Mouse (Mus musculus): ENCODE data around the gene Rhog. TPM values are rescaled to one million over a fixed set of nuclear protein-coding genes. Genes with fewer than 3 reads are reported as not detected.

The Rhog gene
- total RNA-seq (2014; rRNA removed) (5.7 and 7.0 TPM in 2 replicates), polyA plus RNA-seq (2015; fragmentation: Nextera tagmentation; extraction: Ambion mirVana) (14.4 and 15.5 TPM in 2 replicates)

- H3K9me3 ChIP-seq (ENCODE audit: low read length), result no peaks in the 10 kb centered on the region
- WGBS, result 83% methylated on average over 3 of the region's 3 CpGs
- no peak for TF ChIP-seq CTCF (IDR thresholded peaks at IDR 0.05; ENCODE audit: low read depth)
- ATAC-seq (no peak), DNase-seq (no peak)
- H3K27ac ChIP-seq (ENCODE audit: low read depth, low read length), result no peak within 1 kb of the TSS
- H3K36me3 ChIP-seq (ENCODE audit: insufficient read depth), result no peaks in the 10 kb centered on the region
- H3K4me1 ChIP-seq (ENCODE audit: insufficient read depth), result peaks cover 4% of the 10 kb centered on the region; the same call in 1 of the 2 replicates
- H3K4me3 ChIP-seq (ENCODE audit: low read depth, low read length), result no peak within 1 kb of the TSS
- no peaks in the 10 kb centered on the region for H3K27me3 ChIP-seq (ENCODE audit: insufficient read depth, low read length)
- H3K4me2 ChIP-seq (ENCODE audit: low read depth), result no peak within 1 kb of the TSS
- H3K9ac ChIP-seq, result no peak within 1 kb of the TSS
Observed at GRCm38 (mm10) chr7:102255954-102256353, at the start of gene Rhog. Gene Rhog, minus strand, starts transcription at chr7:102256054.

DNA sequence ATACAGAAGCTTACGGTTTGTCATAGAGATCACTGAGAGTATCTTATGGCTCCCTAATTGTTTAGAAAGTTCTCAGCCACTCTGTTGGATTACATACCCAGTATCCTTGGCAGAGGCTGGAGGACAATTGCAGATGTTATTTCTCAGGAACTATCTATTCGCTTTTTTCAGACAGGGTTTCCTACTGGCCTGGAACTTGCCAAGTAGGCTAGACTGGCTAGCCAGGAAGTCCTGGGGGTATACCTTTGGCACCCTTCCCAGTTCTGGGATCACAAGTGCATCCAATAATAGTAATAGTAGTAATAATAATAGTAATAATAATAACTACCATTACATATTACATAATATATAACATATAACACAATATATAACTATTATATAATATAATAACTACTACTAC lies 49.7 kb upstream of the Rhog start:
- Histone ChIP-seq H3K36me3 (ENCODE audit: insufficient read depth) (no peaks in the 10 kb centered on the region), H3K4me1 (ENCODE audit: insufficient read depth) (no peaks in the 10 kb centered on the region), H3K9me3 (ENCODE audit: low read length) (no peaks in the 10 kb centered on the region), H3K9ac (no peak overlapping the region), H3K27me3 (ENCODE audit: insufficient read depth, low read length) (no peaks in the 10 kb centered on the region), H3K4me2 (ENCODE audit: low read depth) (no peak overlapping the region), H3K27ac (ENCODE audit: low read depth, low read length) (no peak overlapping the region), H3K4me3 (ENCODE audit: low read depth, low read length) (no peak overlapping the region)
- no peak for TF ChIP-seq CTCF (IDR thresholded peaks at IDR 0.05; ENCODE audit: low read depth)
- WGBS, result 87% methylated on average over 2 of the region's 2 CpGs
- no peak for DNase-seq
- no peak for ATAC-seq

GRCm38 (mm10) chr7:102302471-102302870 lies 46.6 kb upstream of the Rhog start:
- Histone ChIP-seq H3K9ac (no peak overlapping the region), H3K36me3 (ENCODE audit: insufficient read depth) (no peaks in the 10 kb centered on the region), H3K27ac (ENCODE audit: low read depth, low read length) (no peak overlapping the region), H3K4me3 (ENCODE audit: low read depth, low read length) (no peak overlapping the region), H3K4me2 (ENCODE audit: low read depth) (no peak overlapping the region), H3K27me3 (ENCODE audit: insufficient read depth, low read length) (no peaks in the 10 kb centered on the region), H3K9me3 (ENCODE audit: low read length) (no peaks in the 10 kb centered on the region), H3K4me1 (ENCODE audit: insufficient read depth) (no peaks in the 10 kb centered on the region)
- ATAC-seq, result no peak
- no peak for TF ChIP-seq CTCF (IDR thresholded peaks at IDR 0.05; ENCODE audit: low read depth)
- WGBS, result 95% methylated on average over 4 of the region's 4 CpGs
- DNase-seq, result no peak

DNA sequence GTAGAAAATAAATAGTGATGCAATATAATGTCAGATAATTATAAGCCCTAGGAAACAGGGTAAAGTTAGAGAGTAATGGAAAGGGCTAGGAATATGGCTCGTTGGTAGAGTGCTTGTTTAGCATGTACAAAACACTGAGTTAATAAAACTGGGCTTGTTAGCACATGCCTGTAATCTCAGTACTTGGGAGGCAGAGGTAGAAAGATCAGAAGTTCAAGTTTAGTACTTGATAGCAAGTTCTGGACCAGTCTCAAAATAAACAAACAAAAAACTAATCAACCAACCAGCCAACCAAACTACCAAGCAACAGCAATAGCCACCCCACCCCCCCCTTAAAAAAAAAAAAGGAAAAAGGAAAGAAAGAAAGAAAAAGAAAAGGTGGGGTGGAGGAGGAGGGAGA lies 44.9 kb upstream of the Rhog start:
- H3K4me2 ChIP-seq (ENCODE audit: low read depth), result no peak overlapping the region
- H3K4me3 ChIP-seq (ENCODE audit: low read depth, low read length), result no peak overlapping the region
- DNase-seq, result no peak
- no peaks in the 10 kb centered on the region for H3K9me3 ChIP-seq (ENCODE audit: low read length)
- WGBS, result 88% methylated on average over 1 of the region's 1 CpGs
- H3K27me3 ChIP-seq (ENCODE audit: insufficient read depth, low read length), result no peaks in the 10 kb centered on the region
- no peak overlapping the region for H3K9ac ChIP-seq
- no peak for ATAC-seq
- no peak for TF ChIP-seq CTCF (IDR thresholded peaks at IDR 0.05; ENCODE audit: low read depth)
- H3K4me1 ChIP-seq (ENCODE audit: insufficient read depth), result no peaks in the 10 kb centered on the region
- no peaks in the 10 kb centered on the region for H3K36me3 ChIP-seq (ENCODE audit: insufficient read depth)
- H3K27ac ChIP-seq (ENCODE audit: low read depth, low read length), result no peak overlapping the region

DNA sequence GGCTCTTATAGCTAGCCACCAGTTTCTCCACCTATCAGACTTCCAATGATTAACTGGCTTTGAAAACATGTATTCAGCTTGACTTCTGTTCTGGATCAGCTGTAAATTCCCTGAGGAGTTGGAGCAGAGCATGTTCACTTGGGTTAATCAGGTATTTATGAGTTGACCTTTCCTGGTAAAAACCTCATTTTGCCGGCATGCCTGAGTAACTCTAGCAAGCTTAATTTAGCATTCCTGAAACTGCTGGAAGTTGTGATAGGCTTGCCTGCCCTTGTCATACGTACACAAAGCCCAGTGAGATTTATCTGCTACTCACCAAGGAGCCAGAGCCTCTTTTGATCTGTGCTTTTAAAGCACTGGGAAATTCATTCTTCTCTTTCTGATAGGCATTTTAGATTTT lies 37.4 kb upstream of the Rhog start:
- no peak overlapping the region for H3K4me2 ChIP-seq (ENCODE audit: low read depth)
- no peak for ATAC-seq
- no peaks in the 10 kb centered on the region for H3K4me1 ChIP-seq (ENCODE audit: insufficient read depth)
- DNase-seq, result no peak
- no peak overlapping the region for H3K4me3 ChIP-seq (ENCODE audit: low read depth, low read length)
- no peak for TF ChIP-seq CTCF (IDR thresholded peaks at IDR 0.05; ENCODE audit: low read depth)
- no peaks in the 10 kb centered on the region for H3K36me3 ChIP-seq (ENCODE audit: insufficient read depth)
- no peak overlapping the region for H3K27ac ChIP-seq (ENCODE audit: low read depth, low read length)
- no peaks in the 10 kb centered on the region for H3K9me3 ChIP-seq (ENCODE audit: low read length)
- H3K27me3 ChIP-seq (ENCODE audit: insufficient read depth, low read length), result no peaks in the 10 kb centered on the region
- WGBS, result 9% methylated on average over 2 of the region's 2 CpGs
- no peak overlapping the region for H3K9ac ChIP-seq

DNA sequence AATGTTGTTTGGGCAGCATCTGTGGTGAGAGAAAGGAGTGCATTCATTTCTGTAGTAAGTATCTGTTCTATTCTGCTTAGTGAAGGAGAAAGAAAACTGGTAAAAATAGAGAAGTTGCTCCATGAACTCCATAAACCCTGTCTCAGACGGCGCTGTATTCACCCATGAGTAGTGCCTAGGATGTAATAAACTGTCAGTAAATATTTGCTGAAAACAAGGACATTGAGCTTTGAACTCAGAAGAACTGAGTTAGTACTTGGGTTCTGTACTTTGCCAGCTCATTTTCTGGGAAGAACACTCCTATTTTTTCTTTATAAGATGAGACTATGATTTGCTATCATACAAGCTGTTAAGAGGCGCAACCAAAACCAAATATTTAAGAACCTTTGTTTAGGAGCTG lies 36.4 kb upstream of the Rhog start:
- no peak for DNase-seq
- no peak for ATAC-seq
- no peak overlapping the region for H3K27ac ChIP-seq (ENCODE audit: low read depth, low read length)
- H3K36me3 ChIP-seq (ENCODE audit: insufficient read depth), result no peaks in the 10 kb centered on the region
- no peaks in the 10 kb centered on the region for H3K9me3 ChIP-seq (ENCODE audit: low read length)
- H3K4me1 ChIP-seq (ENCODE audit: insufficient read depth), result no peaks in the 10 kb centered on the region
- 86% methylated on average over 3 of the region's 3 CpGs for WGBS
- no peak overlapping the region for H3K4me3 ChIP-seq (ENCODE audit: low read depth, low read length)
- H3K27me3 ChIP-seq (ENCODE audit: insufficient read depth, low read length), result no peaks in the 10 kb centered on the region
- H3K4me2 ChIP-seq (ENCODE audit: low read depth), result no peak overlapping the region
- H3K9ac ChIP-seq, result no peak overlapping the region
- TF ChIP-seq CTCF (IDR thresholded peaks at IDR 0.05; ENCODE audit: low read depth), result no peak

DNA sequence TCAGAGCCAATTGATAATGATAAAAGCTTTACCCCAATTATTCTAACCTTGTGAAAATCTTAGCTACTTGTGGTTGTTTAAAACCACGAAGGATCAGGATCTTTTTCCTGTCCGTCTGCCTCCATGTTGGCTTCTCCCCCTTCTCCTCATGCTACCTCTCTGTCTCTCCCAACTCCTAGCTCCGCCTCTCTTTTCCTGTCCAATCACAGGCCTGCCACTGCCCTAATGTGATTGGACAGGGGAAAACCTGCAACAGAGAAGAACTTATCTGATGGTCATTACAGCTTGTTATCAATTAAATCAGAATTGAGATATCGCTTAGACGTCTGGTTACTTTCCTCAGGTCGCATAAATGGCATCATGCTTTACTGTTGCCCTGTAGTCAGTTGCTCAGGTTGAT lies 33.6 kb upstream of the Rhog start:
- Histone ChIP-seq H3K9me3 (ENCODE audit: low read length) (no peaks in the 10 kb centered on the region), H3K36me3 (ENCODE audit: insufficient read depth) (no peaks in the 10 kb centered on the region), H3K27ac (ENCODE audit: low read depth, low read length) (no peak overlapping the region), H3K4me3 (ENCODE audit: low read depth, low read length) (no peak overlapping the region), H3K9ac (no peak overlapping the region), H3K4me2 (ENCODE audit: low read depth) (no peak overlapping the region), H3K4me1 (ENCODE audit: insufficient read depth) (no peaks in the 10 kb centered on the region), H3K27me3 (ENCODE audit: insufficient read depth, low read length) (no peaks in the 10 kb centered on the region)
- no peak for TF ChIP-seq CTCF (IDR thresholded peaks at IDR 0.05; ENCODE audit: low read depth)
- 87% methylated on average over 6 of the region's 6 CpGs for WGBS
- DNase-seq, result no peak
- no peak for ATAC-seq

GRCm38 (mm10) chr7:102282261-102282660 lies 26.4 kb upstream of the Rhog start:
- Histone ChIP-seq H3K4me3 (ENCODE audit: low read depth, low read length) (no peak overlapping the region), H3K4me1 (ENCODE audit: insufficient read depth) (no peaks in the 10 kb centered on the region), H3K36me3 (ENCODE audit: insufficient read depth) (no peaks in the 10 kb centered on the region), H3K9me3 (ENCODE audit: low read length) (no peaks in the 10 kb centered on the region), H3K9ac (no peak overlapping the region), H3K27me3 (ENCODE audit: insufficient read depth, low read length) (no peaks in the 10 kb centered on the region), H3K4me2 (ENCODE audit: low read depth) (no peak overlapping the region), H3K27ac (ENCODE audit: low read depth, low read length) (no peak overlapping the region)
- ATAC-seq (no peak), DNase-seq (no peak)
- TF ChIP-seq CTCF (IDR thresholded peaks at IDR 0.05; ENCODE audit: low read depth), result no peak
- 73% methylated on average over 5 of the region's 5 CpGs for WGBS

Data from forebrain, postnatal 0 days (tissue).